Mouse (Mus musculus): Measurements from ENCODE around the gene Dars2. TPM values are rescaled to one million over a fixed set of nuclear protein-coding genes. Genes with fewer than 3 reads are reported as not detected.

Dars2 gene
- 10 to 100 TPM; 26.3 to 26.5 TPM for total RNA-seq (2021)
- long read RNA-seq, transcript Dars2-201 (17 exons, 3,619 nt) = major isoform, 35 of 45 reads
- long read RNA-seq, partial matches to known transcripts = 1 of 45 reads
- long read RNA-seq, other reads (novel, unspliced or antisense) = 8 of 45 reads

GRCm38 (mm10) chr1:161070352-161071271, at the start of gene Dars2, which contains the start of gene Cenpl:
Gene Dars2 (minus strand): TSS chr1:161070658.
Gene Cenpl (plus strand): TSS chr1:161070713.
- DNase-seq (ENCODE audit: low spot score in 2 of 2) = peak; percentile 98

GRCm38 (mm10) chr1:161114591-161114990, 44.1 kb upstream of the Dars2 start:
- DNase-seq (ENCODE audit: low spot score in 2 of 2) = no peak

GRCm38 (mm10) chr1:161109216-161109615, 38.8 kb upstream of the Dars2 start:
- DNase-seq (ENCODE audit: low spot score in 2 of 2) = no peak

GRCm38 (mm10) chr1:161103842-161104241, 33.4 kb upstream of the Dars2 start:
- DNase-seq (ENCODE audit: low spot score in 2 of 2) = no peak

GRCm38 (mm10) chr1:161099721-161100405, 29.4 kb upstream of the Dars2 start:
- no peak for DNase-seq (ENCODE audit: low spot score in 2 of 2)

- DNase-seq (ENCODE audit: low spot score in 2 of 2) = no peak
Measured at GRCm38 (mm10) chr1:161077243-161077642, 6.8 kb upstream of the Dars2 start.

GRCm38 (mm10) chr1:161076238-161076637, 5.8 kb upstream of the Dars2 start:
- no peak for DNase-seq (ENCODE audit: low spot score in 2 of 2)

- DNase-seq (ENCODE audit: low spot score in 2 of 2) = no peak
Measured at GRCm38 (mm10) chr1:161071272-161071620, 788 bp upstream of the Dars2 start.

- DNase-seq (ENCODE audit: low spot score in 2 of 2) = no peak
Measured at GRCm38 (mm10) chr1:161063351-161063750, 7.1 kb downstream of the Dars2 start.

- no peak for DNase-seq (ENCODE audit: low spot score in 2 of 2)
Measured at GRCm38 (mm10) chr1:161057164-161057563, 13.3 kb downstream of the Dars2 start.

GRCm38 (mm10) chr1:161046972-161047371, 23.5 kb downstream of the Dars2 start:
- DNase-seq (ENCODE audit: low spot score in 2 of 2) = no peak

- DNase-seq (ENCODE audit: low spot score in 2 of 2) = no peak
Measured at GRCm38 (mm10) chr1:161041261-161042020, 29.0 kb downstream of the Dars2 start.

GRCm38 (mm10) chr1:161040855-161041254, 29.6 kb downstream of the Dars2 start:
- DNase-seq (ENCODE audit: low spot score in 2 of 2) = no peak

GRCm38 (mm10) chr1:161040426-161040770, 30.1 kb downstream of the Dars2 start:
- no peak for DNase-seq (ENCODE audit: low spot score in 2 of 2)

- no peak for DNase-seq (ENCODE audit: low spot score in 2 of 2)
Measured at GRCm38 (mm10) chr1:161039741-161040425, 30.6 kb downstream of the Dars2 start.

GRCm38 (mm10) chr1:161038968-161039721, 31.3 kb downstream of the Dars2 start:
- no peak for DNase-seq (ENCODE audit: low spot score in 2 of 2)

GRCm38 (mm10) chr1:161038004-161038403, 32.5 kb downstream of the Dars2 start:
- no peak for DNase-seq (ENCODE audit: low spot score in 2 of 2)

- no peak for DNase-seq (ENCODE audit: low spot score in 2 of 2)
Measured at GRCm38 (mm10) chr1:161037599-161037998, 32.9 kb downstream of the Dars2 start.

GRCm38 (mm10) chr1:161037026-161037425, 33.4 kb downstream of the Dars2 start:
- DNase-seq (ENCODE audit: low spot score in 2 of 2) = no peak

GRCm38 (mm10) chr1:161036411-161036841, 34.0 kb downstream of the Dars2 start:
- no peak for DNase-seq (ENCODE audit: low spot score in 2 of 2)
